9 mouse cellular contexts compared by ENCODE assay signal in the genomic region with DNA sequence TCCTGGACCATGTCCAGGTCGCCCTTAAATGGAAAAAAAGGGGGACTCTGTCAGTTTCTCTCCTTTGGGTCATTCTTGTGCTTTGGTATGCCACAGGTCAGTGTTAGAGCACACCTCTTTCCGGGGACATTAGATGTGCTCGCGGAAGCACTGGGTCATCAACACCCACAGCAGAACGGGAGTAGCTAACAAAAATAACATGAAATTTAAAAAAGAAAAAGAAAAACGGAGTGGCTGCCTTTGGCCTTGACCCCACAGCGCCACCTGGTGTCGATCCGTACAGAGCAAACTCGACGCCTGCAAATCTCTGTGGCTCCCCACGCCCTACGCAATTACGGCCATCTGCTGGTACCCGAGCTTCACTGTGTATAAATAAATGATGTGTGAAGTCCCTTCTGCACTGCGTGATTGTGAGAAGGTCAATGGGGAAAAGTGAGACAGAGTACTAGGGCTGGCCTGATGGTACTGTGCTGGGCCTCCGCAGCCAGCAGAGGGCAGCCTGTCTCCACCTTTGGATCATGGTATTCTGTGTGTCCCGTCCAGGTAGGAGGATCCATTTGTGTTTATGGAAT.
DNase-seq lines count a peak whose midpoint lies in the region; ATAC-seq and TF ChIP-seq lines count a peak whose summit lies in the region.
"Had no signal": no experiment of that assay in that cellular context is flagged by ENCODE, and none has a peak within 500 bp of the region (broad histone marks: within the 10 kb centered on the region; RNA-seq: fewer than 3 reads in every experiment).

No protein-coding gene starts in this region.

- DNase-seq in 3T3-L1 (ENCODE audit: low read depth, low spot score), result peak; percentile 84
- peak; percentile 74 for DNase-seq in embryo, embryonic 11 days
- peak; percentile 64 for DNase-seq in kidney, postnatal 0 days (ENCODE audit: low spot score)
- DNase-seq in liver, result peak; percentile 64
- DNase-seq in telencephalon, adult 2 months (ENCODE audit: low read depth, low spot score), result peak; percentile 26

- H3K79me2 ChIP-seq in myocyte (ENCODE audit: control insufficient read depth, insufficient read depth), result no peaks in the 10 kb centered on the region

- ATAC-seq in activated CD4-positive, CD25-positive, alpha-beta regulatory T cell, adult 4 months, result peak; percentile 69
- no peak; the same call in 1 of the 2 replicates for ATAC-seq in heart, embryonic 13.5 days (ENCODE audit: extremely low read depth, insufficient number of reproducible peaks, low FRiP score, low TSS enrichment)
- ATAC-seq in kidney, postnatal 0 days (replicated peaks; ENCODE audit: low FRiP score, low read depth), result peak; percentile 97

- TF ChIP-seq POLR2A in myocyte (IDR thresholded peaks at IDR 0.05; ENCODE audit: insufficient read length, low read depth), result no peak

- H3K4me3 ChIP-seq in heart, embryonic 13.5 days, result peak overlapping the region; percentile 37
- H3K4me3 ChIP-seq in kidney, postnatal 0 days (replicated peaks; ENCODE audit: low read depth, low read length), result no peak overlapping the region
- H3K4me3 ChIP-seq in myocyte, result no peak overlapping the region

- H3K27ac ChIP-seq in heart, embryonic 13.5 days (replicated peaks), result no peak overlapping the region
- H3K27ac ChIP-seq in kidney, postnatal 0 days, result no peak overlapping the region
- H3K27ac ChIP-seq: macrophage had no signal

- 10% methylated on average over 18 of the region's 18 CpGs for WGBS in heart, embryonic 13.5 days
- WGBS in kidney, postnatal 0 days, result 10% methylated on average over 18 of the region's 18 CpGs

- H3K4me2 ChIP-seq in heart, embryonic 13.5 days, result peak overlapping the region; percentile 66
- peak overlapping the region; percentile 39 for H3K4me2 ChIP-seq in kidney, postnatal 0 days (ENCODE audit: low read length)
- peak overlapping the region; percentile 56 for H3K4me2 ChIP-seq in myocyte (ENCODE audit: low read depth)

- H3K9ac ChIP-seq in heart, embryonic 13.5 days, result 0 out of 2 replicates have a peak overlapping the region, but pooled peaks have one; percentile 66
- H3K9ac ChIP-seq in kidney, postnatal 0 days (ENCODE audit: low read depth, low read length), result no peak overlapping the region

- peak; percentile 94 for TF ChIP-seq CTCF in kidney, postnatal 0 days (IDR thresholded peaks at IDR 0.05; ENCODE audit: low read depth)

- no peaks in the 10 kb centered on the region for H3K36me3 ChIP-seq in heart, embryonic 13.5 days
- no peaks in the 10 kb centered on the region for H3K36me3 ChIP-seq in kidney, postnatal 0 days (ENCODE audit: insufficient read depth, low read length)
- no peaks in the 10 kb centered on the region for H3K36me3 ChIP-seq in myocyte (ENCODE audit: control insufficient read depth, insufficient read depth)

- no peaks in the 10 kb centered on the region for H3K9me3 ChIP-seq in heart, embryonic 13.5 days
- no peaks in the 10 kb centered on the region for H3K9me3 ChIP-seq in kidney, postnatal 0 days (replicated peaks; ENCODE audit: low read length)

- no peaks in the 10 kb centered on the region for H3K4me1 ChIP-seq in heart, embryonic 13.5 days
- H3K4me1 ChIP-seq in kidney, postnatal 0 days (replicated peaks; ENCODE audit: insufficient read depth, low read length), result no peaks in the 10 kb centered on the region

- H3ac ChIP-seq in myocyte (ENCODE audit: control insufficient read depth, insufficient read length), result no peak overlapping the region

- no peaks in the 10 kb centered on the region for H3K27me3 ChIP-seq in heart, embryonic 13.5 days (replicated peaks)
- no peaks in the 10 kb centered on the region for H3K27me3 ChIP-seq in kidney, postnatal 0 days (ENCODE audit: insufficient read depth, low read length)
- H3K27me3 ChIP-seq in myocyte (ENCODE audit: control insufficient read depth, insufficient read depth, insufficient read length), result no peaks in the 10 kb centered on the region

TF ChIP-seq in myocyte, 11 proteins besides CTCF, POLR2A, EP300 and RAD21:
- no peak for TF ChIP-seq MYOD1 (IDR thresholded peaks at IDR 0.05; ENCODE audit: control insufficient read depth in 1 of 3, insufficient read length in 2 of 3, low read depth in 2 of 3)
- TF ChIP-seq USF1 (IDR thresholded peaks at IDR 0.05; ENCODE audit: low read depth), result no peak
- TF ChIP-seq MAX (IDR thresholded peaks at IDR 0.05; ENCODE audit: low read depth), result no peak
- TF ChIP-seq REST (IDR thresholded peaks at IDR 0.05; ENCODE audit: insufficient read depth, insufficient read length), result no peak
- no peak for TF ChIP-seq POLR2AphosphoS2 (IDR thresholded peaks at IDR 0.05; ENCODE audit: insufficient read length, low read depth)
- no peak for TF ChIP-seq TCF12 (IDR thresholded peaks at IDR 0.05; ENCODE audit: insufficient read depth, poor library complexity, severe bottlenecking)
- no peak for TF ChIP-seq TCF3 (IDR thresholded peaks at IDR 0.05; ENCODE audit: insufficient read length, low read depth)
- TF ChIP-seq SRF (IDR thresholded peaks at IDR 0.05; ENCODE audit: control insufficient read depth, insufficient read length, low read depth), result no peak
- TF ChIP-seq MYOG (IDR thresholded peaks at IDR 0.05; ENCODE audit: control insufficient read depth in 1 of 3, insufficient read depth in 1 of 3, insufficient read length in 2 of 3, low read depth in 2 of 3), result no peak
- no peak for TF ChIP-seq CEBPB (IDR thresholded peaks at IDR 0.05; ENCODE audit: insufficient read depth, poor library complexity, severe bottlenecking)
- no peak for TF ChIP-seq E2F4 (IDR thresholded peaks at IDR 0.05; ENCODE audit: insufficient read depth)

Comparison
In these comparisons a context has a peak if more than half of its experiments do, and no peak if none do; other contexts are left out.
1. DNase-seq: peak in every context shown above with its lines; median percentile 84 in 3T3-L1; 74 in embryo, embryonic 11 days; 64 in kidney, postnatal 0 days; 64 in liver; 26 in telencephalon, adult 2 months.